Mouse (Mus musculus) testis, adult 10 weeks (tissue): ENCODE results near the gene Nxt1. TPM values are rescaled to one million over a fixed set of nuclear protein-coding genes. Genes with fewer than 3 reads are reported as not detected.

Source experiments
- polyA plus RNA-seq: library from polyadenylated mRNA; stranded (reverse); fragments of 350-450 nt; fragmentation: Illumina TruSeq; extraction: RNeasy Lipid Tissue Mini Kit (QIAGEN cat#74804); gene quantifications from one replicate; pipeline ENCODE4 v1.2.3, GENCODE M21; 2014; ENCODE audit warnings: low read depth, low replicate concordance

Nxt1 gene
- polyA plus RNA-seq: 44.3 TPM

DNA sequence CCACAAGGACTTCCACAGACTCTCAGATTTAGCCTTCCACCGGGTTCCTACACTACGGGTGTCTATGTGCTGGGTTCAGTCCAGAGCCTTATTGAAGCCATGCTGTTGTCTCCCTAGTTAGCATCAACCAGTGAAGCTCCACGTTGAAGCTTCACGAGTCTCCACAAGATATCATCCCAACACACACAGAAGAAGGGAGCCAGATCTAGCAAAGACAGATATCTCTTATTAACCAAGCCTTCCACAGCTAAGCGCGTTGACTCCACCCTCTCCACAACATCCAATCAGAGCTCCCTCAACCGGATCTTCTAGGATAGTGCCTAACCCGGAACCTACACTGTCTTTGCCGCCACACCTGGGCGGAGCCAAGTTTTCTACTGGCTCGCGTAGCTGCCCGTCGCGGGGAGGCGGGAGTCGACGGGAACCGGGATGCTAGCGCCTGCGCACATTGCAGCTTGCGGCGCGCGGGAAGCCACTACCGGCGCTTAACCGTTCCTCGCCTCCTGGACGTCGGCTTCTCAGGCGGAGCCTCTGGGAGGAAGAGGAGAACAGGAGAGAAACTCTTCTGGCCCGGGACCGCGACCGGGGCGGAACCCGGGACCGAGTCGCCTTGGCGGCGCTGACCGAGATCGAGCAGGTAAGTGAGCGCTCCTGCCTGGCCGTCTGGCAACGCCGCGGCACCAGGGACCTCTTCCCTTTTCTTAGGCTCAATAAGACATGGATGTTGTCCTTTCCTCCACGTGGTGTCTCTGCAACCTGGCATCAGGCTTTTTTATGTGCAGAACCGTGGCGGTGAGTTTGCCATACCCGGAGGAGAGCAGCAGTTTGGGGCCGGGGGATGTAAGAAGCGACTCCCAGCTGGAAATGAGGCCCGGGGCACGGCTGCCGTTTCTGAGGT is at the start of gene Nxt1:
Gene Nxt1 (plus strand): TSS at position 403 of the 898 bp plus-strand sequence.

DNA sequence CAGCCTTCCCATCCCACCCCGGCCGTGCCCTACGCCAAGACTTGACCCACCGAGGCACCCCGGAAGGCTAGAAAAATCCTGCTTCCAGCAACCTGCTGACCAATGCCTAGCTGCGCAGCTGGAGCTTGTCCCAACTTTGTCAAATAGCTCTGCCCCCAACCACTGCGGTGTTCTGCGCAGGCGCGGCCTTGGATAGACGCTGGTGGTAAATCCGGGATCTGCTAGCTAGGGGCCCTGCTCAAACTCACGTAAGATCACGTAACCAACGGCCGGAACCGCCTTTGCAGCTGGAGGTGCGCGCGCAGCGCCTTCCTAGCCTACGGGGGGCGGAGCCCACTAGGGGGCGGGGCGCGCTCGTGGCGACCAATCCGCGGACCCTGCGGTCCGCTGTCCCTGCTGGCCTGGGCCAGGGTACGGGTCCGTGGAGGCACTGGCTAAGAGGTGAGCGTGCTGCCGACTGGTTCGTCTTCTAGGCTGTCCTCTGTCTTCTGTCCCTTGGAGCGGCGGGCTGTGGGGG is 8.4 kb downstream of the Nxt1 start, which contains the start of gene Gzf1:
Gene Gzf1 (plus strand): TSS at position 249 of the 517 bp plus-strand sequence.

Other genes starting within 250 kb of the Nxt1 start
- gene Cd93, start 229.0 kb upstream of the Nxt1 start, polyA plus RNA-seq: 1.4 TPM
- gene Gzf1, start 8.4 kb downstream of the Nxt1 start, polyA plus RNA-seq: 24.6 TPM
- 3.0 TPM for gene Napb, start 59.9 kb downstream of the Nxt1 start, polyA plus RNA-seq
- gene Cstl1, start 77.8 kb downstream of the Nxt1 start, polyA plus RNA-seq: 160 TPM
- gene Cst11, start 98.9 kb downstream of the Nxt1 start, polyA plus RNA-seq: 0.56 TPM
- gene 8030411F24Rik, start 109.4 kb downstream of the Nxt1 start, polyA plus RNA-seq: 61.1 TPM
- 377 TPM for gene Cst12, start 116.8 kb downstream of the Nxt1 start, polyA plus RNA-seq
- 1,021 TPM for gene Cst8, start 126.2 kb downstream of the Nxt1 start, polyA plus RNA-seq
- gene Cst13, start 147.5 kb downstream of the Nxt1 start, polyA plus RNA-seq: 338 TPM
- gene Cst9, start 162.5 kb downstream of the Nxt1 start, polyA plus RNA-seq: 758 TPM
- gene 9230104L09Rik, start 192.4 kb downstream of the Nxt1 start, polyA plus RNA-seq: 84.1 TPM
- gene Cst3, start 203.1 kb downstream of the Nxt1 start, polyA plus RNA-seq: 22.5 TPM